Mouse (Mus musculus): ENCODE results near the gene Camsap3. TPM values are rescaled to one million over a fixed set of nuclear protein-coding genes. Genes with fewer than 3 reads are reported as not detected.

Gene Camsap3
- total and polyA plus RNA-seq, 3 experiments: 0.62 to 5.1 TPM; not detected in 1

GRCm38 (mm10) chr8:3539146-3539545 lies 47.9 kb upstream of the Camsap3 start:
- Histone ChIP-seq H3K27ac (ENCODE audit: control insufficient read depth, low read depth, low read length) (no peak overlapping the region), H3K36me3 (ENCODE audit: control insufficient read depth in 1 of 2, insufficient read depth in 2 of 2, low read length in 2 of 2) (no peaks in the 10 kb centered on the region), H3K4me1 (ENCODE audit: control insufficient read depth in 1 of 2, insufficient read depth in 2 of 2, low read length in 2 of 2) (peaks cover 0 to 4% of the 10 kb centered on the region in 2 experiments; a peak in 1 of 4 replicates), H3K4me3 (ENCODE audit: control insufficient read depth in 1 of 2, insufficient read depth in 1 of 2, low read depth in 2 of 2, low read length in 2 of 2) (no peak overlapping the region), H3K9ac (ENCODE audit: control insufficient read depth, low read depth, low read length, poor library complexity, severe bottlenecking) (no peak overlapping the region), H3K27me3 (ENCODE audit: control insufficient read depth in 1 of 2, insufficient read depth in 2 of 2, low read length in 2 of 2) (no peaks in the 10 kb centered on the region), H3K9me3 (replicated peaks; ENCODE audit: insufficient read depth, low read length) (no peaks in the 10 kb centered on the region), H3K79me2 (ENCODE audit: control insufficient read depth, insufficient read depth, low read length, poor library complexity) (no peaks in the 10 kb centered on the region)
- DNase-seq (ENCODE audit: low read depth, low spot score): no peak
- TF ChIP-seq TBP (IDR thresholded peaks at IDR 0.05; ENCODE audit: low read depth, low read length) (no peak), GABPA (IDR thresholded peaks at IDR 0.05; ENCODE audit: low read depth, low read length) (no peak), RAD21 (IDR thresholded peaks at IDR 0.05; ENCODE audit: low read depth, low read length) (no peak), POLR2AphosphoS5 (IDR thresholded peaks at IDR 0.05; ENCODE audit: borderline replicate concordance, low read depth, low read length) (no peak), ELF1 (IDR thresholded peaks at IDR 0.05; ENCODE audit: low read depth, low read length) (no peak), JUND (IDR thresholded peaks at IDR 0.05; ENCODE audit: low read depth, low read length) (no peak), ZNF384 (IDR thresholded peaks at IDR 0.05; ENCODE audit: low read depth, low read length) (no peak), ZC3H11A (IDR thresholded peaks at IDR 0.05; ENCODE audit: low read depth, low read length) (no peak), MAZ (IDR thresholded peaks at IDR 0.05; ENCODE audit: low read depth, low read length) (no peak), TCF12 (IDR thresholded peaks at IDR 0.05; ENCODE audit: low read depth, low read length) (no peak), NRF1 (IDR thresholded peaks at IDR 0.05; ENCODE audit: insufficient read depth, low read depth, low read length, poor library complexity, severe bottlenecking) (no peak), USF2 (IDR thresholded peaks at IDR 0.05; ENCODE audit: borderline replicate concordance in 1 of 2, insufficient read depth in 1 of 2, low read depth in 1 of 2, low read length in 2 of 2) (no peak), ZKSCAN1 (IDR thresholded peaks at IDR 0.05; ENCODE audit: low read depth, low read length) (no peak), MYB (IDR thresholded peaks at IDR 0.05; ENCODE audit: low read depth, low read length) (no peak), SMC3 (IDR thresholded peaks at IDR 0.05; ENCODE audit: low read depth, low read length) (no peak), UBTF (IDR thresholded peaks at IDR 0.05; ENCODE audit: borderline replicate concordance, insufficient read depth, low read depth, low read length) (no peak), GATA1 (IDR thresholded peaks at IDR 0.05; ENCODE audit: low read depth, low read length) (no peak), ZMIZ1 (IDR thresholded peaks at IDR 0.05; ENCODE audit: low read depth, low read length) (no peak), RCOR1 (IDR thresholded peaks at IDR 0.05; ENCODE audit: low read depth, low read length) (no peak), MYC (IDR thresholded peaks at IDR 0.05; ENCODE audit: low read depth, low read length) (no peak)

- Histone ChIP-seq H3K27ac (ENCODE audit: control insufficient read depth, low read depth, low read length) (no peak overlapping the region), H3K4me1 (ENCODE audit: control insufficient read depth in 1 of 2, insufficient read depth in 2 of 2, low read length in 2 of 2) (peaks cover 0 to 4% of the 10 kb centered on the region in 2 experiments; a peak in 1 of 4 replicates), H3K4me3 (ENCODE audit: control insufficient read depth in 1 of 2, insufficient read depth in 1 of 2, low read depth in 2 of 2, low read length in 2 of 2) (no peak overlapping the region), H3K9ac (ENCODE audit: control insufficient read depth, low read depth, low read length, poor library complexity, severe bottlenecking) (no peak overlapping the region), H3K27me3 (ENCODE audit: control insufficient read depth in 1 of 2, insufficient read depth in 2 of 2, low read length in 2 of 2) (no peaks in the 10 kb centered on the region), H3K36me3 (ENCODE audit: control insufficient read depth in 1 of 2, insufficient read depth in 2 of 2, low read length in 2 of 2) (no peaks in the 10 kb centered on the region), H3K9me3 (replicated peaks; ENCODE audit: insufficient read depth, low read length) (no peaks in the 10 kb centered on the region), H3K79me2 (ENCODE audit: control insufficient read depth, insufficient read depth, low read length, poor library complexity) (no peaks in the 10 kb centered on the region)
- TF ChIP-seq TCF12 (IDR thresholded peaks at IDR 0.05; ENCODE audit: low read depth, low read length): no peak
- TF ChIP-seq MEF2A (IDR thresholded peaks at IDR 0.05; ENCODE audit: extremely low read depth, insufficient replicate concordance, low read depth, low read length, poor library complexity, severe bottlenecking): no peak
- no peak for TF ChIP-seq MYC (IDR thresholded peaks at IDR 0.05; ENCODE audit: low read depth, low read length)
- TF ChIP-seq RCOR1 (IDR thresholded peaks at IDR 0.05; ENCODE audit: low read depth, low read length): no peak
- DNase-seq (ENCODE audit: low read depth, low spot score): no peak
Measured at GRCm38 (mm10) chr8:3540076-3540475, 47.0 kb upstream of the Camsap3 start.
